Comparison of ENCODE assay signal across 10 mouse cellular contexts in the genomic region with DNA sequence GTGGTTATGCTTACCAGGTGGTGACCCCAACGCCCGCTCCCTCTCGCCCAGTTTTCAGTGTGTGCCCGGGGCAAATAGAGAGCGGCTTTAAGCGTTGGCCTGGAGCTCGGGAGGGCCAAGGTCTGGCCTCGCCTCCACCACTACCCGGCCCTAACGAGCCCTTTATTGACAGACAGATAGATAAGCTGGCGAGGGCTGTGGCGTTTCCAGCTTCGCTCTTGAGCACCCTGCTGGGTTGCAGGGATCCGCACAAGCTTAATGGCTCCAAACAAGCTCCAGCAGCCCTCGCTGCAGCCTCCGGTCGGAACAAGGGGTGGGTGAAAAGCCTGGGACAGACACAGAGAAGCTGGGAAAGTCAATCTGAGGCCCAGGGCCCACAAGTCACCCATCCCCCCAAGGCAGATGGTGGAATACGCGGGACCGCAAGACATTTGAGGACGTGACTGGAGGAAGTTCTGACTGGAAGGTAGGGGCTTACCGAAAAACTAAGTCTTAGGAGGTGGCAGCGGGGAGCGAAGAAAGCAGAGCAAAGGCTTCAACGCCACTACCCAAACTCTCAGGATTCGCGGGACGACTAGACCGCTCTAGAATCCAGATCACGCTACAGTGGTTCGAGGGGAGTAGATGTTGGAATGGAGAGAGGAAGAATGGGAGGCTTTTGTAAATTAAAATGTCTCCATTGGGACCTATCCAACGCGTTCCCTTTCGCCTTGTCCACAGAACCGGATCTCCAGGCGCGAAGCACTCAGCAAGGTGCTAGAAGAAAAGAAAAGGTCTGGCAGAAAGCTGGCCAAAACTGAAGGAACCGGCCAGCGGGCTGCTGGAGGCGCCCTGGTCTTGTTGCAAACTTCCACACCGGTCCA. TPM values are rescaled to one million over a fixed set of nuclear protein-coding genes. Genes with fewer than 3 reads are reported as not detected.
DNase-seq lines count a peak whose midpoint lies in the region; ATAC-seq lines count a peak whose summit lies in the region.
"Had no signal": no experiment of that assay in that cellular context is flagged by ENCODE, and none has a peak within 500 bp of the region (broad histone marks: within the 10 kb centered on the region; RNA-seq: fewer than 3 reads in every experiment).

No protein-coding gene starts in this region.

- no peaks in the 10 kb centered on the region for H3K36me3 ChIP-seq in hindbrain, embryonic 10.5 days
- no peaks in the 10 kb centered on the region for H3K36me3 ChIP-seq in hindbrain, embryonic 12.5 days
- no peaks in the 10 kb centered on the region for H3K36me3 ChIP-seq in hindbrain, embryonic 15.5 days
- H3K36me3 ChIP-seq: heart, embryonic 10.5 days; limb, embryonic 15.5 days had no signal

- H3K4me1 ChIP-seq in hindbrain, embryonic 10.5 days (replicated peaks) = peaks cover 54% of the 10 kb centered on the region
- peaks cover 24% of the 10 kb centered on the region for H3K4me1 ChIP-seq in hindbrain, embryonic 12.5 days
- H3K4me1 ChIP-seq in hindbrain, embryonic 15.5 days (replicated peaks) = peaks cover 11% of the 10 kb centered on the region; the same call in 1 of the 2 replicates

- H3K4me3 ChIP-seq in hindbrain, embryonic 10.5 days = peak overlapping the region; percentile 26
- H3K4me3 ChIP-seq in hindbrain, embryonic 12.5 days = no peak overlapping the region
- no peak overlapping the region for H3K4me3 ChIP-seq in hindbrain, embryonic 15.5 days
- H3K4me3 ChIP-seq: heart, embryonic 10.5 days; limb, embryonic 15.5 days had no signal

- H3K27ac ChIP-seq in hindbrain, embryonic 10.5 days = no peak overlapping the region
- no peak overlapping the region for H3K27ac ChIP-seq in hindbrain, embryonic 12.5 days
- no peak overlapping the region for H3K27ac ChIP-seq in hindbrain, embryonic 15.5 days (replicated peaks)
- H3K27ac ChIP-seq: heart, embryonic 10.5 days; limb, embryonic 15.5 days had no signal

- H3K9me3 ChIP-seq in hindbrain, embryonic 10.5 days = no peaks in the 10 kb centered on the region
- no peaks in the 10 kb centered on the region for H3K9me3 ChIP-seq in hindbrain, embryonic 12.5 days (replicated peaks)
- no peaks in the 10 kb centered on the region for H3K9me3 ChIP-seq in hindbrain, embryonic 15.5 days
- H3K9me3 ChIP-seq: heart, embryonic 10.5 days; limb, embryonic 15.5 days had no signal

- no peak overlapping the region for H3K9ac ChIP-seq in hindbrain, embryonic 12.5 days
- no peak overlapping the region for H3K9ac ChIP-seq in hindbrain, embryonic 15.5 days
- H3K9ac ChIP-seq: limb, embryonic 15.5 days had no signal

- no peak for DNase-seq in hindbrain, embryonic 10.5 days (ENCODE audit: low spot score)
- peak; percentile 56 to 65 for DNase-seq in cerebellum, postnatal 14 days
- DNase-seq in retina, embryonic 14.5 days (ENCODE audit: low spot score) = peak; percentile 72
- DNase-seq in adrenal gland, adult 18-20 months (ENCODE audit: low spot score in 2 of 2) = no peak
- DNase-seq in layer of hippocampus, postnatal 36 days = no peak

- H3K4me2 ChIP-seq in hindbrain, embryonic 12.5 days (replicated peaks) = no peak overlapping the region
- peak overlapping the region; percentile 60; the same call in 1 of the 2 replicates for H3K4me2 ChIP-seq in hindbrain, embryonic 15.5 days
- H3K4me2 ChIP-seq: limb, embryonic 15.5 days had no signal

- WGBS in hindbrain, embryonic 10.5 days = under 1% methylated on average over 41 of the region's 41 CpGs
- 2% methylated on average over 41 of the region's 41 CpGs for WGBS in hindbrain, embryonic 12.5 days
- WGBS in hindbrain, embryonic 15.5 days = 5% methylated on average over 41 of the region's 41 CpGs

- H3K27me3 ChIP-seq in hindbrain, embryonic 10.5 days (ENCODE audit: insufficient read depth, poor library complexity, severe bottlenecking) = peaks cover 100% of the 10 kb centered on the region
- H3K27me3 ChIP-seq in hindbrain, embryonic 12.5 days = peaks cover 98% of the 10 kb centered on the region
- H3K27me3 ChIP-seq in hindbrain, embryonic 15.5 days = peaks cover 86% of the 10 kb centered on the region

- ATAC-seq in hindbrain, embryonic 12.5 days (ENCODE audit: low FRiP score) = no peak
- ATAC-seq in hindbrain, embryonic 15.5 days (ENCODE audit: low FRiP score, low read depth) = no peak
- ATAC-seq in activated CD4-positive, CD25-positive, alpha-beta regulatory T cell, adult 4 months = no peak

RNA-seq across cellular contexts. Expression of gene Pax6, which starts 1.7 kb away (rescaled TPM):
- 24.7 and 27.0 TPM in 2 replicates for polyA plus RNA-seq in hindbrain, embryonic 10.5 days (2016; fragmentation: Nextera tagmentation; extraction: Ambion mirVana)
- polyA plus RNA-seq in hindbrain, embryonic 12.5 days (2016; fragmentation: Nextera tagmentation; extraction: Ambion mirVana) = 17.9 and 20.1 TPM in 2 replicates
- polyA plus RNA-seq in hindbrain, embryonic 15.5 days (2015; fragmentation: Nextera tagmentation; extraction: Ambion mirVana) = 32.6 and 42.3 TPM in 2 replicates
- total RNA-seq in adrenal gland, adult 18-20 months (2021) = not detected
- polyA plus RNA-seq in activated CD4-positive, CD25-positive, alpha-beta regulatory T cell, adult 4 months (2017; shearing (Covaris generic)) = under 1 TPM in 1 of 2 experiments, not detected in 1; 0.30 TPM
- total RNA-seq in layer of hippocampus, postnatal 36 days (2021) = 1 to 10 TPM; 8.9 to 9.4 TPM

Comparison
In these comparisons a context has a peak if more than half of its experiments do, and no peak if none do; other contexts are left out.
1. DNase-seq: peak in cerebellum, postnatal 14 days (2 of 2) and retina, embryonic 14.5 days (single experiment); none in hindbrain, embryonic 10.5 days (single experiment), adrenal gland, adult 18-20 months (0 of 2) and layer of hippocampus, postnatal 36 days (0 of 2).
2. RNA of gene Pax6, which starts 1.7 kb away (polyA plus RNA-seq): 32.6 to 42.3 TPM in hindbrain, embryonic 15.5 days, 24.7 to 27.0 TPM in hindbrain, embryonic 10.5 days and 17.9 to 20.1 TPM in hindbrain, embryonic 12.5 days; 0.30 TPM in activated CD4-positive, CD25-positive, alpha-beta regulatory T cell, adult 4 months; every median in the first group is over 10 times any median in the second.